Mouse (Mus musculus) telencephalon, adult 2 months (tissue): ENCODE data around the gene Angptl4.
A peak's percentile ranks its signal among the peaks of the same experiment; 100 is the strongest.

Source experiments
- DNase-seq: peaks from one replicate; pipeline ENCODE4 v3.0.0-alpha.2; 2011; ENCODE audit warnings: low read depth, low spot score

Gene Angptl4

GRCm38 (mm10) chr17:33804745-33805144 is 23.1 kb upstream of the Angptl4 start:
- DNase-seq = no peak

GRCm38 (mm10) chr17:33804205-33804604 is 22.6 kb upstream of the Angptl4 start:
- DNase-seq = no peak

- DNase-seq = no peak
These were observed 20.6 kb upstream of the Angptl4 start for GRCm38 (mm10) chr17:33802221-33802620.

- no peak for DNase-seq
These were observed 17.6 kb upstream of the Angptl4 start for GRCm38 (mm10) chr17:33799277-33799676.

- DNase-seq = no peak
These were observed 16.7 kb upstream of the Angptl4 start for GRCm38 (mm10) chr17:33798306-33798705.

- DNase-seq = no peak
These were observed 7.1 kb upstream of the Angptl4 start for GRCm38 (mm10) chr17:33788732-33789131.

GRCm38 (mm10) chr17:33786375-33786774 is 4.7 kb upstream of the Angptl4 start:
- DNase-seq = peak; percentile 40

GRCm38 (mm10) chr17:33784939-33785338 is 3.3 kb upstream of the Angptl4 start:
- DNase-seq = no peak

GRCm38 (mm10) chr17:33783408-33783807 is 1.8 kb upstream of the Angptl4 start:
- peak; percentile 47 for DNase-seq

GRCm38 (mm10) chr17:33782067-33782466 is 437 bp upstream of the Angptl4 start:
- DNase-seq = no peak

- DNase-seq = no peak
These were observed 1.2 kb downstream of the Angptl4 start for GRCm38 (mm10) chr17:33780431-33780830.

- no peak for DNase-seq
These were observed 1.7 kb downstream of the Angptl4 start for GRCm38 (mm10) chr17:33779967-33780295.

GRCm38 (mm10) chr17:33779271-33779966 is 2.2 kb downstream of the Angptl4 start:
- no peak for DNase-seq

GRCm38 (mm10) chr17:33775287-33775686 is 6.3 kb downstream of the Angptl4 start:
- no peak for DNase-seq

GRCm38 (mm10) chr17:33774573-33775155 is 7.0 kb downstream of the Angptl4 start:
- DNase-seq = no peak

- no peak for DNase-seq
These were observed 7.6 kb downstream of the Angptl4 start for GRCm38 (mm10) chr17:33773871-33774572.

- no peak for DNase-seq
These were observed 8.2 kb downstream of the Angptl4 start for GRCm38 (mm10) chr17:33773426-33773825.

- no peak for DNase-seq
These were observed 10.0 kb downstream of the Angptl4 start for GRCm38 (mm10) chr17:33771617-33772016.

- DNase-seq = no peak
These were observed 15.2 kb downstream of the Angptl4 start for GRCm38 (mm10) chr17:33766389-33766788.

- peak; percentile 100 for DNase-seq
These were observed 21.1 kb downstream of the Angptl4 start, which contains the start of gene Rab11b for GRCm38 (mm10) chr17:33760255-33761165. TSS of gene Rab11b (minus strand) at chr17:33760530.

GRCm38 (mm10) chr17:33759767-33760254 is 21.8 kb downstream of the Angptl4 start:
- peak; percentile 62 for DNase-seq

GRCm38 (mm10) chr17:33757231-33757630 is 24.4 kb downstream of the Angptl4 start:
- DNase-seq = no peak
